Mouse (Mus musculus) thymus, adult 18-20 months (tissue): ENCODE results near the gene Mier1.
"Not testable (repeated sequence)": the region's sequence is repeated elsewhere in the genome, so short reads cannot be mapped to it uniquely, and the experiment has no call there.

Source experiments
- DNase-seq, 2 experiments: peaks; one replicate each; pipeline ENCODE4 v3.0.0; 2022; ENCODE audit warnings: mixed read lengths in 2 of 2

Mier1 gene

DNA sequence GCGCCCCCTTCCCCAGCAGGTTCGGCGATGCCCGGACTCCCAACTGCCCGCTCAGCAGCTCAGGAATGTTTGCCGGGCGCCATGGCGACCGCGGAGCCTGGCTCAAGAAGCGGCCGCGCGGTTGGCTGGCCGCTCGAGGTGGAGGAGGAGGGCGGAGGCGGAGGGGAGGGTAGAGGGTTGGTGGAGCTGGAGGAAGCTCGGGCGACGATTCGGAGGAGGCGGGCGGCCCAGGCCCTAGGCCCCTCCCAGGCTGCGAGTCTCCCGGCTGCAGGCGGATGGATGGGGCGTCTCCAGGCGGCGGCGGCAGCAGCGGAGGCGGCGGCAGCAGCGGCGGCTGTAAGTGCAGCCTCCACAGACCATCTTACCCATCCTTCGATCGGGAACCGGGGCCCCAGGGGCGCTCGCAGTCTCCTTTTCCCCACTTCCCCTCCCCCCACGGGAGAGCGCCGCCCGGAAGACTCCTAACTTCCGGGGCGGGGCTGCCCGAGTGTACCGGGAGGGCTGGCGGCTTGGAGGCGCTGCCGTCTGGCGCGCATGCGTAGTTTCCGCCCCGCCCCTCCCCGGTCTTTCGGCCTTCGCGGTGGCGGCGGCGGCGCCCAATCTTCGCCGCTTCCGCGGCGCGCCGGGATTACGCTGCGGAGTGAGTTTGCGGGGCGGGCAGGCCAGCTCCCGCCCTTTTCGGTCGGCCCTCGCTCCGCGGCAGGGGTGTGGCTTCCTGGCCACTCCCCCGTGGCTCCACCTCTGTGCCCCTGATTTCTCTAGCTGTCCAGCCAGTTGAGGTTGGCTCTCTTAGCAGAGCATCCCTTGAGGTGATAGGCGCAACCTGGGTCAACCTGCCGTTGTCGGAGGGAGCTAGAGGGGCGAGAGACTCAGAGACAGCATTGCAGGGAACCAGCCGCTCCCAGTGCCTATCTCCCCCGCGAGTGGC, at the start of gene Mier1, which contains the start of gene Wdr78:
TSS of gene Mier1 (plus strand) at position 207 of the 928 bp plus-strand sequence.
TSS of gene Wdr78 (minus strand) at position 372 of the 928 bp plus-strand sequence.
- peak; percentile 92 to 93 for DNase-seq

- peak in 1 of 2 experiments; percentile 62 for DNase-seq
Observed at GRCm38 (mm10) chr4:103064421-103064820, 49.8 kb upstream of the Mier1 start.

DNA sequence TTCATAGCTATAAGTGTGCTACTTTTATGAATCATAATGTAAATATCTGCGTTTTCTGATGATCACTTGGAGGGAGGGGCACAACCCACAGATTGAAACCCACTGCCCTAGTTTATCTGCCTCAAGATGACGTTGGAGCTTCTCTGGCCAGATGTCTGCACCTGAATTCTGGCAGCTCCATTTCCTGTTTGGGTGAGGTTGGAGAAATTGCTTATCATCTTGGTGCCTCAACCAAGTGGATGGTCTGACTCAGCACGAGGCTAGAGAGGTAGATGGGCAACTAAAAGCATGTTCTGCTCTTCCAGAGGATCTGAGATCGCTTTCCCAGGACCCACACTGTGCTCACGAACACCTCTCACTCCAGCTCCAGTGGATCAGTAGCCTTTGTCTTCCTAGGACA, 49.2 kb upstream of the Mier1 start:
- DNase-seq: peak; percentile 44 to 80

DNA sequence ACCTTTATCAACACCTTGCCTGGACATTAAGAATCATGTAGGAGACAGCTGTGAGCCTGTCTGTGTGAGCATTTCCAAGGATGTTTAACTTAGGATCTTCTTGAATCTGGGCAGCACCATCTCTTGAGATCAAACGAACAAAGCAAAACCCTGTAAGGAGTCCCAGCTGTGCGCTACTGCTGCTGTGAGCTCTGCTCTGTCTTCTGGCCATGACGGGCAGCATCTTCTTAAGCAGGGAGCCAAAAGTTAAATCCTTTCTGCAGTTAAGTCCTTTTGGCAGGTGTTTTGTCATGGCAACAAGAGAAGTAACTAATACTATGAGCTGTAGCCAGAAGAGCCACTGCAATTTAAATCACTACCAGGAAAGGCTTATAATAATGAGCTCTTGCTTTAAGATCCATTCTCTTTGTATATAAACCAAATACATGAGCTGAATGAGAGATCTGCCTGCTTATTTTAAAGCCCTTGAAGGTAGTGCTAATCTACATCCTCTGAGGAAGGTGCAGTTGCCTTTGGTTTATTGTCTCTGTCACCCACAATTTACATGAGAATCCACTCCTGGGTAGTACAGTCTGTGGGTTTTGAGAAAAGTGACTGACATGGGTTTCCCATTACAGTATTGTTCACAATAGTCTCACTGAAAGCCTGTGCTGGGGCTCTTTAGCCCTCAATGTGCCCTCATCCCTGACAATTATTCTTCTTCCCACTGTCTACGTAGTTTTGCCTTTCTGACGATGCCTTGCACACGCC, 46.1 kb upstream of the Mier1 start:
- no peak for DNase-seq

DNA sequence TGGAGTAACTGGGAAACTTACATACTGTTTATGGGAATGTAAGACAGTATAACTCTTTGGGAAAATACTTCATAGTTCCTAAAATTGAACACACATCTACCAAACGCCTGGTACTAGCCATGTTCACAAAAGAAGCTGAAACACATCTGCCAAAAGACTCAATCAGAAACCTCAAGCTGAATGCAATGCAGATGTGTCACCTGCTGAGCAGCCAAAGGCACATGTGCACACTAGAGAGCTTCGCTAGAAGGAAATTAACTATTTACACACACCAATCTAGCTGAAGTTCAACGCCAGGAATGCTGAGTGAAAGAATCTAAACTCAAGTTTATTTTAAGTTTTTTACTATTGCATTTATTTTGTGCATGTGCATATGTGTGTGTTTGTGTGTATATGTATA, 43.6 kb upstream of the Mier1 start:
- DNase-seq: no peak

- DNase-seq: no peak
Observed at GRCm38 (mm10) chr4:103085237-103085636, 29.0 kb upstream of the Mier1 start.

- no peak for DNase-seq
Observed at GRCm38 (mm10) chr4:103095921-103096320, 18.3 kb upstream of the Mier1 start.

DNA sequence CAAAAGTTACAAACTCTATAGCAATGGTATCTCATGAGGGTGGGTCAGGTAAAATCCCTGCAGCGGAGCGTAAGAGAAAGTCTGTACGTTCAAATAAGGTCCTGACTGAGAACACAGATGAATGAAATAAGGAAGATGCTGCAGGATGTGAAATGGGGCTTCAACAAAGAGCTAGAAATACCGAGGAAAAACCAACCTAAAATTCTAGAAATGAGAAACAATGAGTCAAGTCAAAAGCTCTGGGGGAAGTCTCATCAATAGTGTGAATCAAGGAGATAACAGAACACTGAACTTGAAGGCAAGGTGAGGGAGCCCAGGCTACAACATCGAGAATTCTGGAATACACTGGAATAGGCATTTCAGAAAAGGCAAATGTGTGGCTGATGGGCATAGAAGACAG, 15.7 kb upstream of the Mier1 start:
- DNase-seq: no peak

DNA sequence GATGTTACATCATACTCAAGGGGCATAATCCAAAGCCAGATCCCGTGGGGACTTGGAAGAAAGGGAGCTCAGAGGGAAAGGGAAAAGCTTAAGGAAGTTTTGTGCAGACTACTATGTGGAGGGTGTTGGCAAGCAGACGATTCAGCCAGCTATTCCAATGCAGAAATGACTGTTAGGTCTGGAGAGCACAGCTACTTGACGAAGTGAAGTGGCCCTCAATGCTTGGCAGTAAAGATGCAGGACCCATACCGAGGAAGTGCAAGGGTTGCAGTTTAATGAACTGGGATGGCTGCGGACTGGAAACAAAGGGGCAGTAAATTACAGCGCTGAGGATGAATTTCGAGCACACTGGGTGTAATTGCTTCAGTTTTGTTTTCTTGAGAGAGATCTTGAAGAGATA, 1.5 kb upstream of the Mier1 start:
- DNase-seq: no peak

GRCm38 (mm10) chr4:103113402-103113801, 788 bp upstream of the Mier1 start:
- peak in 1 of 2 experiments; percentile 27 for DNase-seq

- no peak for DNase-seq
Observed at GRCm38 (mm10) chr4:103118888-103119228, 4.7 kb downstream of the Mier1 start.

DNA sequence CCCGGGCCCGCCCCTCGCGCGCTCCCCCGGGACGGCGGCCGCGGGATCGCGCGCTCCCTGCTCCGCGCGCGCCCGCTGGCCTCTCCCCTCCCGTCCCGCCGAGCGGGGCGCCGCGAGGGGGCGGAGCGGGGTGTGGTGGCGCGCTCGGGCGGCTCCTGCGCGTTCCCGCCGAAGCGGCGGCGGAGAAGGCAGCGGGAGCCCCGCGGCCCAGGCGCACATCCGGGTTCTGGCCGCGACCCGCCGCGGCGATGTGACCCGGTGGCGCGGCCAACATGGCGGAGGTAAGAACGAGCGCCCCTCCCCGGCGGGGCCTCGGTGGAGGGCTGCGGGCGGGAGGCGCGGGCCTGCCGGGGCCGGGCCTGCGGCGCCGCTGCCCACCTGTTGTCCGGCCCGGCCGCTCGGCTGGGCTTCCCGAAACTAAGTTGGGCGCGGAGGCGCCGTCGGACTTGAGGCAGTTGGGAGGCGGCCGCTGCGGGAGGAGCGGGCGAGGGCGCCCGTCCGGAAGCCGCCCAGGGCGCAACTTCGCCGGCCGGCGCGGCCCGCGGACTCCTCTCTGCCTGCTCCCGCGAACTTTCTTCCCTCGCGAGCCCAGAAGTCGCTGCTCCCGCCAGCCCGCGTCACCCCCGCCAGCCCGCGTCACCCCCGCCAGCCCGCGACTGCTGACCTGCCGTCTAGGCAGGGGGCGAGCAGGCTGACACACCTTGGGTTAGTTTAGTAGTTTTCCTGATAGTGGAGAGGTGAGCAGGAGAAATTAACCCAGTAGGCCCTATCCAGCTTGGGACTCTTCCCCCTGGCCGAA, 5.2 kb downstream of the Mier1 start:
- peak; percentile 80 to 81 for DNase-seq

GRCm38 (mm10) chr4:103120028-103120384, 5.8 kb downstream of the Mier1 start:
- DNase-seq: no peak

DNA sequence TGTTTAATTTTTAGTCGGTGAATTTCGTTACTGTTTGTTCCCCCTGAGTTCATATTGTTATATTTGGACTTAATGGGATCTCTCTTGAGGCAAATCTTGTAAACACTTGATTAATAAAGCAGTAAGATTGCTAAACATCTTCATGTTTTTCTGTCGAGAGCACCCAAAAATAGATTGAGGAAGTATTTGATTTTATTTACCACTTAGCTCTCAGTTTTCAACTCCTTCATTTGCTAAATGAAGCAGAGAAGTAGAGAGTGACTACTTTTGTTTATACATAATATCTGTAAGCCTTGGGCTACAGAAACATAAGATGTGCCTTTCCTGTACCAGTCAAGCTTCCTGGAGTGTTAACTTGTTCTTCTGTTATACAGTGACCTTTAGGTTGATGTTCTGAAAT, 6.2 kb downstream of the Mier1 start:
- no peak for DNase-seq

- no peak for DNase-seq
Observed at GRCm38 (mm10) chr4:103120874-103121389, 6.7 kb downstream of the Mier1 start.

- DNase-seq: no peak
Observed at GRCm38 (mm10) chr4:103123086-103123485, 8.9 kb downstream of the Mier1 start.

- no peak for DNase-seq
Observed at GRCm38 (mm10) chr4:103123606-103124005, 9.4 kb downstream of the Mier1 start.

GRCm38 (mm10) chr4:103126533-103126932, 12.3 kb downstream of the Mier1 start:
- DNase-seq: no peak

GRCm38 (mm10) chr4:103136946-103137345, 22.8 kb downstream of the Mier1 start:
- DNase-seq: no peak

DNA sequence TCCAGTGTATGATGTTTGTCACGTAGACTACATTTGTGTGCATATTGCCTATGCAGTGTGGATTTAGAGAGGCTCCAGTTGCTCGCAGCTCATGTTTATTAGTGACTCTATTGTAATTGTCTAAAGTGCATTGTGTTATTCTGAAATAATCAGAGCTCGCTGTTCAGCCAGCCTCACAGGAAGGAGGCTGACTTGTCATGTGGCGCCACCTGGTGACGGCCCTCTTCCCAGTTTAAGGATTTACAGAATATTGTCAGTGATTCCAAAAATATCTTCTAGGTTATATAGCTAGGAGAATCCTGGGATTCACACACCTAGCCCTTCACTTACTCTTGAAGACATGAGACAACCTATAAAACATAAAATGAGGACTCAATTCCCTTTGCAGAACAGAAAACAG, 32.1 kb downstream of the Mier1 start:
- DNase-seq: peak; percentile 51 to 61

DNA sequence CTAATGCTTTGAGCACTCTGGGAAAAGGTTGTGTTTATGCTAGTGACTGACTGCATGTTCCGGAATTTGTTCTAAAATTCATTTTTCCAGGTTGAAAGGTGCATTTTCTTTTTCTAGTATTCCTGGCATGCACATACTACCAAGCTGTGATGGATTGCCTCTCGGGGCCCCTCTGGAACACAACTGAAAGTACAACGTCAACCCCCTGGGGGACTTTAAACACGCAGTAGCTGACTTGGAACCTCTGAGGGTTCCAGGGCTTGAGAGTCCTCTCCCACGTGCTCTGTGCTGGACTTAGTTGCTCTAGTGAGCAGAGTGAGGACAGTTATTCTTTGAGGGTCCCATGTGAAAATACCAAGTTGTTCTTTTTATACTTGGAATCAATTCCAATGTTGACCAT, 37.8 kb downstream of the Mier1 start:
- no peak for DNase-seq

GRCm38 (mm10) chr4:103158781-103159180, 44.6 kb downstream of the Mier1 start:
- DNase-seq: no peak

- not testable (repeated sequence) for DNase-seq
Observed at GRCm38 (mm10) chr4:103166198-103166597, 52.0 kb downstream of the Mier1 start.
